Mouse (Mus musculus) megakaryocyte-erythroid progenitor cell, adult 5-6 weeks (primary cell): ENCODE data around the gene Smim27. TPM values are rescaled to one million over a fixed set of nuclear protein-coding genes. Genes with fewer than 3 reads are reported as not detected.

Source experiments
- ATAC-seq: replicated peaks from 2 replicates; pipeline ENCODE4 v1.8.0; 2016; ENCODE audit warnings: mild to moderate bottlenecking, inconsistent platforms; ENCODE audit not compliant: severe bottlenecking, poor library complexity, low FRiP score, low TSS enrichment
- total RNA-seq, 2 experiments: library from RNA; stranded (forward) in 1 of 2; stranded (reverse) in 1 of 2; fragments of 200-1000, 215-1000 nt in 1 of 2; fragments of >200 nt in 1 of 2; fragmentation: Nextera tagmentation in 1 of 2; gene quantifications; 2 replicates each; pipeline ENCODE4 v1.2.3; 2014 to 2017

The Smim27 gene
- total RNA-seq, 2 experiments from 2014 or later, result 6.9 to 7.4 TPM

DNA sequence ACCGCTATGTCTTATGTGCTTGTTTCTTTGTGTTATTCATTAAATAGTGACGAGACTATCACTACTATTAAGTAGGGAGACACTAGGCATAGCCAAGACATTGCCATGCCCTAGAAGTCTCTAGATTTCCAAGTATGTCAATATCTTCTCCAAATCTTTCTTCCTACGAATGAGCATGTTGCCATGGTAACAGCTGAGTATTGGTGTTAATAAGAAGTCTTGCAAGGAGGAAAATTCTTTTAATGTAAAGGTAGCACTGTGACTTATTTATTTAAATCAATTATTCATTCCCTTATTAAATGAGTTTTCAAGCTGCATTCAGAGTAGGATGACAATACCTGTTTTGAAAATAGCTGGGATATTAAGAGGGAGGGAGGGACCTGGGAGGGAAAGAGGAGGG, 48.0 kb downstream of the Smim27 start:
- no peak for ATAC-seq

Other genes starting within 250 kb of the Smim27 start
- 25.6 and 34.8 TPM in 2 replicates for gene Aco1, start 126.5 kb upstream of the Smim27 start, total RNA-seq (2014; fragmentation: Nextera tagmentation)
- gene Aco1, start 126.5 kb upstream of the Smim27 start, total RNA-seq (2017), result 28.7 and 33.1 TPM in 2 replicates
- gene Ddx58, start 29.8 kb upstream of the Smim27 start, total RNA-seq (2014; fragmentation: Nextera tagmentation), result 11.3 and 14.2 TPM in 2 replicates
- gene Ddx58, start 29.8 kb upstream of the Smim27 start, total RNA-seq (2017), result 18.9 and 20.2 TPM in 2 replicates
- 27.1 and 41.9 TPM in 2 replicates for gene Topors, start 271 bp downstream of the Smim27 start, total RNA-seq (2014; fragmentation: Nextera tagmentation)
- 88.1 and 96.6 TPM in 2 replicates for gene Topors, start 271 bp downstream of the Smim27 start, total RNA-seq (2017)
- 164 and 196 TPM in 2 replicates for gene Ndufb6, start 9.8 kb downstream of the Smim27 start, total RNA-seq (2014; fragmentation: Nextera tagmentation)
- 67.9 and 81.9 TPM in 2 replicates for gene Ndufb6, start 9.8 kb downstream of the Smim27 start, total RNA-seq (2017)
- not detected in 2 replicates for gene Tmem215, start 202.6 kb downstream of the Smim27 start, total RNA-seq (2014; fragmentation: Nextera tagmentation)
- gene Tmem215, start 202.6 kb downstream of the Smim27 start, total RNA-seq (2017), result not detected in 2 replicates